Mouse (Mus musculus) ES-Bruce4 (cell line): ENCODE data around the gene Ina. TPM values are rescaled to one million over a fixed set of nuclear protein-coding genes. Genes with fewer than 3 reads are reported as not detected.

Experiments
- H3K27ac ChIP-seq: 2 replicates; pipeline ENCODE4 v1.5.1; 2012; ENCODE audit warnings: low read length, inconsistent platforms; ENCODE audit not compliant: insufficient read depth
- H3K27me3 ChIP-seq: 2 replicates; pipeline ENCODE4 v1.6.1; 2012; ENCODE audit warnings: mild to moderate bottlenecking, low read length, inconsistent platforms; ENCODE audit not compliant: control insufficient read depth, poor library complexity, insufficient read depth, severe bottlenecking
- H3K36me3 ChIP-seq: 2 replicates; pipeline ENCODE4 v1.6.1; 2012; ENCODE audit warnings: inconsistent platforms, mild to moderate bottlenecking, low read length, moderate library complexity; ENCODE audit not compliant: control insufficient read depth, poor library complexity, insufficient read depth, severe bottlenecking
- H3K4me1 ChIP-seq: one replicate; pipeline ENCODE4 v1.8.1; 2011; ENCODE audit warnings: low read length; ENCODE audit not compliant: control insufficient read depth, insufficient read depth
- H3K4me3 ChIP-seq: 2 replicates; pipeline ENCODE4 v1.5.1; 2011; ENCODE audit warnings: low read depth, mild to moderate bottlenecking, low read length
- H3K9ac ChIP-seq: 2 replicates; pipeline ENCODE4 v1.6.1; 2012; ENCODE audit warnings: low read depth, mild to moderate bottlenecking, inconsistent platforms; ENCODE audit not compliant: poor library complexity, severe bottlenecking
- H3K9me3 ChIP-seq: replicated peaks from 2 replicates; pipeline ENCODE4 v1.6.1; 2012; ENCODE audit warnings: mild to moderate bottlenecking, low read length, inconsistent platforms; ENCODE audit not compliant: control insufficient read depth, poor library complexity, insufficient read depth, severe bottlenecking
- CTCF ChIP-seq: IDR thresholded peaks from one replicate; pipeline ENCODE4 v1.8.1; 2011; ENCODE audit warnings: low read depth, low read length
- EP300 ChIP-seq: IDR thresholded peaks from 2 replicates; pipeline ENCODE4 v1.6.1; 2011; ENCODE audit warnings: low read depth, low read length; ENCODE audit not compliant: insufficient read depth
- POLR2A ChIP-seq: IDR thresholded peaks from one replicate; pipeline ENCODE4 v1.8.1; 2011; ENCODE audit warnings: low read length; ENCODE audit not compliant: insufficient read depth
- polyA plus RNA-seq: library from polyadenylated mRNA; stranded (reverse); fragments of >200 nt; gene quantifications from 2 replicates; pipeline ENCODE4 v1.2.4, GENCODE M21; 2011; ENCODE audit warnings: low read depth; ENCODE audit not compliant: missing spikeins, insufficient read depth, insufficient read length

Gene Ina
- polyA plus RNA-seq, 1 experiment: 21.2 TPM

DNA sequence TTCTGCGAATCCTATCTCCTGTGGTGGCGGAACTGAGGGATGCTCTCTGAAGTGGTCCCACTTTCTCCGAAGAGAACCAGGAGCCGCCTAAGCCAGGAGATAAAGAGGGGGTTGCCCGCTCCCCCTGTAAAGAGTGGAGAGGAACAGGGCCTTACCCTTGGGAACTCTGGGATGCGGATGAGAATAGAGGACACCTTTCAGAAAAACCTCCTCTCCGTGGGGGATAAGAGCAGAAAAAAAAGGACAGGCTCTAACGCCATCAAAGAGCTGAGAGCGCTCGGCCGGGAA, 395 bp upstream of the Ina start:
- peaks cover 1% of the 10 kb centered on the region for H3K4me1 ChIP-seq
- peak overlapping the region; percentile 63 for H3K9ac ChIP-seq
- no peaks in the 10 kb centered on the region for H3K27me3 ChIP-seq
- H3K27ac ChIP-seq: no peak overlapping the region
- peak overlapping the region; percentile 84 for H3K4me3 ChIP-seq
- TF ChIP-seq POLR2A: no peak
- no peak for TF ChIP-seq EP300
- TF ChIP-seq CTCF: no peak
- H3K36me3 ChIP-seq: no peaks in the 10 kb centered on the region
- H3K9me3 ChIP-seq: no peaks in the 10 kb centered on the region

- H3K4me1 ChIP-seq: peaks cover 1% of the 10 kb centered on the region
- no peak overlapping the region for H3K27ac ChIP-seq
- H3K36me3 ChIP-seq: no peaks in the 10 kb centered on the region
- peak overlapping the region; percentile 63 for H3K9ac ChIP-seq
- peak overlapping the region; percentile 84 for H3K4me3 ChIP-seq
- no peaks in the 10 kb centered on the region for H3K9me3 ChIP-seq
- no peaks in the 10 kb centered on the region for H3K27me3 ChIP-seq
- no peak for TF ChIP-seq EP300
- TF ChIP-seq CTCF: no peak
- TF ChIP-seq POLR2A: no peak
These were observed 898 bp downstream of the Ina start for GRCm38 (mm10) chr19:47015396-47015795.

- Histone ChIP-seq H3K27ac (no peak overlapping the region), H3K36me3 (no peaks in the 10 kb centered on the region), H3K4me1 (peaks cover 1% of the 10 kb centered on the region), H3K27me3 (no peaks in the 10 kb centered on the region), H3K4me3 (peak overlapping the region; percentile 84), H3K9ac (peak overlapping the region; percentile 63), H3K9me3 (no peaks in the 10 kb centered on the region)
- no peak for TF ChIP-seq POLR2A
- no peak for TF ChIP-seq EP300
- no peak for TF ChIP-seq CTCF
These were observed 1.5 kb downstream of the Ina start for GRCm38 (mm10) chr19:47015965-47016364.

- H3K4me1 ChIP-seq: peaks cover 1% of the 10 kb centered on the region
- H3K9ac ChIP-seq: no peak overlapping the region
- no peaks in the 10 kb centered on the region; the same call in 1 of the 2 replicates for H3K36me3 ChIP-seq
- H3K9me3 ChIP-seq: no peaks in the 10 kb centered on the region
- H3K4me3 ChIP-seq: peak overlapping the region; percentile 25; the same call in 1 of the 2 replicates
- no peak overlapping the region for H3K27ac ChIP-seq
- H3K27me3 ChIP-seq: no peaks in the 10 kb centered on the region
- no peak for TF ChIP-seq POLR2A
- TF ChIP-seq CTCF: no peak
- no peak for TF ChIP-seq EP300
These were observed 2.0 kb downstream of the Ina start for GRCm38 (mm10) chr19:47016487-47016886.

- Histone ChIP-seq H3K4me3 (no peak overlapping the region), H3K27me3 (no peaks in the 10 kb centered on the region), H3K9ac (no peak overlapping the region), H3K36me3 (peaks cover 6% of the 10 kb centered on the region), H3K9me3 (no peaks in the 10 kb centered on the region), H3K27ac (peak overlapping the region; percentile 92), H3K4me1 (peaks cover 1% of the 10 kb centered on the region)
- no peak for TF ChIP-seq CTCF
- TF ChIP-seq POLR2A: no peak
- peak; percentile 92 for TF ChIP-seq EP300
These were observed 3.3 kb downstream of the Ina start for GRCm38 (mm10) chr19:47017831-47018230.

DNA sequence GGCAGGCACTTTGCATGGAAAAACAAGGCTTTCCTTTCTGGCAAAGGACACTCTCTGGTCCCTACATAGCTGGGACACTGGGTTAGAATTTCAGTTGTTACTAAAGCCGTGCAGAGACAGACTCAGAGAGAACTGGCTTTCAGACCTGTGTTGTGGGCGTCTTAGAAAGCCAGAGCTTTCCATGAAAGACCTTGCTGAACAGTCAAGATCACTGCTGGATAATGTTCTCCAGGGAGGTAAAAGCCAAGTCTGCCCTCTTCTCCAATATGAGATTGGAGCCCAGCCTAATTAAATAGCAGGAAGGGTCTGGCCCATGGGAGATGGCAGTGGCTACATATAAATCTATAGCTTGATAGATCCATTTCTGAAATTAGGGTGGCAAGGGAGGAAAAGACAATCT, 3.8 kb downstream of the Ina start:
- no peaks in the 10 kb centered on the region for H3K27me3 ChIP-seq
- peaks cover under 1% of the 10 kb centered on the region for H3K4me1 ChIP-seq
- TF ChIP-seq EP300: no peak
- TF ChIP-seq CTCF: no peak
- TF ChIP-seq POLR2A: no peak
- no peaks in the 10 kb centered on the region for H3K9me3 ChIP-seq
- H3K36me3 ChIP-seq: peaks cover 6% of the 10 kb centered on the region
- no peak overlapping the region for H3K4me3 ChIP-seq
- no peak overlapping the region for H3K9ac ChIP-seq
- H3K27ac ChIP-seq: peak overlapping the region; percentile 92
